Mouse (Mus musculus): ENCODE measurements around the gene Lingo1. TPM values are rescaled to one million over a fixed set of nuclear protein-coding genes. Genes with fewer than 3 reads are reported as not detected.

Lingo1 gene
- polyA plus RNA-seq, 1 experiment from 2014 or later = 2.3 TPM

- WGBS = 27% methylated on average over 13 of the region's 13 CpGs
- Histone ChIP-seq H3K4me3 (peak overlapping the region; percentile 79), H3K36me3 (no peaks in the 10 kb centered on the region), H3K4me1 (peaks cover 60% of the 10 kb centered on the region), H3K9me3 (no peaks in the 10 kb centered on the region), H3K27me3 (ENCODE audit: insufficient read depth, poor library complexity, severe bottlenecking) (peaks cover 82% of the 10 kb centered on the region), H3K27ac (no peak overlapping the region)
- no peak for DNase-seq (ENCODE audit: low spot score)
Measured at GRCm38 (mm10) chr9:56633449-56634225, 162.6 kb downstream of the Lingo1 start.

GRCm38 (mm10) chr9:56630945-56631344 is 165.3 kb downstream of the Lingo1 start:
- H3K27me3 ChIP-seq (ENCODE audit: insufficient read depth, poor library complexity, severe bottlenecking) = peaks cover 81% of the 10 kb centered on the region
- no peaks in the 10 kb centered on the region for H3K9me3 ChIP-seq
- peaks cover 54% of the 10 kb centered on the region for H3K4me1 ChIP-seq
- H3K27ac ChIP-seq = no peak overlapping the region
- 68% methylated on average over 4 of the region's 4 CpGs for WGBS
- no peaks in the 10 kb centered on the region for H3K36me3 ChIP-seq
- no peak overlapping the region for H3K4me3 ChIP-seq
- DNase-seq (ENCODE audit: low spot score) = no peak

GRCm38 (mm10) chr9:56629674-56630397 is 166.4 kb downstream of the Lingo1 start:
- peak overlapping the region; percentile 13; the same call in 1 of the 2 replicates for H3K27ac ChIP-seq
- no peaks in the 10 kb centered on the region for H3K9me3 ChIP-seq
- no peaks in the 10 kb centered on the region for H3K36me3 ChIP-seq
- peak; percentile 83 for DNase-seq (ENCODE audit: low spot score)
- 67% methylated on average over 5 of the region's 5 CpGs for WGBS
- no peak overlapping the region for H3K4me3 ChIP-seq
- H3K27me3 ChIP-seq (ENCODE audit: insufficient read depth, poor library complexity, severe bottlenecking) = peaks cover 80% of the 10 kb centered on the region
- H3K4me1 ChIP-seq = peaks cover 52% of the 10 kb centered on the region

- no peak overlapping the region for H3K4me3 ChIP-seq
- WGBS = 55% methylated on average over 4 of the region's 4 CpGs
- no peak for DNase-seq (ENCODE audit: low spot score)
- no peak overlapping the region for H3K27ac ChIP-seq
- H3K27me3 ChIP-seq (ENCODE audit: insufficient read depth, poor library complexity, severe bottlenecking) = peaks cover 80% of the 10 kb centered on the region
- H3K4me1 ChIP-seq = peaks cover 41% of the 10 kb centered on the region
- no peaks in the 10 kb centered on the region for H3K9me3 ChIP-seq
- H3K36me3 ChIP-seq = no peaks in the 10 kb centered on the region
Measured at GRCm38 (mm10) chr9:56627295-56627694, 169.0 kb downstream of the Lingo1 start.

GRCm38 (mm10) chr9:56624923-56625322 is 171.3 kb downstream of the Lingo1 start:
- no peak for DNase-seq (ENCODE audit: low spot score)
- peaks cover 86% of the 10 kb centered on the region for H3K27me3 ChIP-seq (ENCODE audit: insufficient read depth, poor library complexity, severe bottlenecking)
- H3K36me3 ChIP-seq = no peaks in the 10 kb centered on the region
- 46% methylated on average over 2 of the region's 2 CpGs for whole genome bisulfite sequencing
- H3K4me1 ChIP-seq = peaks cover 41% of the 10 kb centered on the region
- no peak overlapping the region for H3K27ac ChIP-seq
- H3K9me3 ChIP-seq = no peaks in the 10 kb centered on the region
- no peak overlapping the region for H3K4me3 ChIP-seq

- no peak for DNase-seq (ENCODE audit: low spot score)
- 82% methylated on average over 11 of the region's 11 CpGs for WGBS
- no peaks in the 10 kb centered on the region for H3K9me3 ChIP-seq
- no peaks in the 10 kb centered on the region for H3K36me3 ChIP-seq
- H3K4me1 ChIP-seq = peaks cover 34% of the 10 kb centered on the region
- H3K27ac ChIP-seq = no peak overlapping the region
- peaks cover 99% of the 10 kb centered on the region for H3K27me3 ChIP-seq (ENCODE audit: insufficient read depth, poor library complexity, severe bottlenecking)
- no peak overlapping the region for H3K4me3 ChIP-seq
Measured at GRCm38 (mm10) chr9:56623361-56623760, 172.9 kb downstream of the Lingo1 start.

- Histone ChIP-seq H3K27ac (no peak overlapping the region), H3K36me3 (no peaks in the 10 kb centered on the region), H3K9me3 (no peaks in the 10 kb centered on the region), H3K4me3 (no peak overlapping the region), H3K4me1 (peaks cover 34% of the 10 kb centered on the region), H3K27me3 (ENCODE audit: insufficient read depth, poor library complexity, severe bottlenecking) (peaks cover 99% of the 10 kb centered on the region)
- 73% methylated on average over 7 of the region's 7 CpGs for WGBS
- DNase-seq (ENCODE audit: low spot score) = no peak
Measured at GRCm38 (mm10) chr9:56622761-56623160, 173.5 kb downstream of the Lingo1 start.

- H3K4me3 ChIP-seq = peak overlapping the region; percentile 42
- H3K4me1 ChIP-seq = peaks cover 30% of the 10 kb centered on the region
- no peaks in the 10 kb centered on the region for H3K9me3 ChIP-seq
- DNase-seq (ENCODE audit: low spot score) = no peak
- 9% methylated on average over 42 of the region's 42 CpGs for WGBS
- no peak overlapping the region for H3K27ac ChIP-seq
- H3K27me3 ChIP-seq (ENCODE audit: insufficient read depth, poor library complexity, severe bottlenecking) = peaks cover 98% of the 10 kb centered on the region
- H3K36me3 ChIP-seq = no peaks in the 10 kb centered on the region
Measured at GRCm38 (mm10) chr9:56620512-56621371, 175.5 kb downstream of the Lingo1 start.

- Histone ChIP-seq H3K4me1 (peaks cover 21% of the 10 kb centered on the region; the same call in 1 of the 2 replicates), H3K36me3 (no peaks in the 10 kb centered on the region), H3K27ac (no peak overlapping the region), H3K27me3 (ENCODE audit: insufficient read depth, poor library complexity, severe bottlenecking) (peaks cover 91% of the 10 kb centered on the region), H3K4me3 (no peak overlapping the region), H3K9me3 (no peaks in the 10 kb centered on the region)
- no peak for DNase-seq (ENCODE audit: low spot score)
- WGBS = 50% methylated on average over 23 of the region's 23 CpGs
Measured at GRCm38 (mm10) chr9:56619715-56620114, 176.6 kb downstream of the Lingo1 start.

- no peak for DNase-seq (ENCODE audit: low spot score)
- no peak overlapping the region for H3K27ac ChIP-seq
- H3K4me1 ChIP-seq = peaks cover 29% of the 10 kb centered on the region
- H3K4me3 ChIP-seq = no peak overlapping the region
- WGBS = 83% methylated on average over 4 of the region's 4 CpGs
- H3K9me3 ChIP-seq = no peaks in the 10 kb centered on the region
- H3K27me3 ChIP-seq (ENCODE audit: insufficient read depth, poor library complexity, severe bottlenecking) = peaks cover 80% of the 10 kb centered on the region
- H3K36me3 ChIP-seq = no peaks in the 10 kb centered on the region
Measured at GRCm38 (mm10) chr9:56618660-56619059, 177.6 kb downstream of the Lingo1 start.

GRCm38 (mm10) chr9:56616061-56616460 is 180.2 kb downstream of the Lingo1 start:
- H3K4me1 ChIP-seq = peaks cover 39% of the 10 kb centered on the region
- no peak for DNase-seq (ENCODE audit: low spot score)
- no peaks in the 10 kb centered on the region for H3K9me3 ChIP-seq
- no peak overlapping the region for H3K4me3 ChIP-seq
- no peaks in the 10 kb centered on the region for H3K36me3 ChIP-seq
- no peak overlapping the region for H3K27ac ChIP-seq
- 77% methylated on average over 3 of the region's 3 CpGs for WGBS
- H3K27me3 ChIP-seq (ENCODE audit: insufficient read depth, poor library complexity, severe bottlenecking) = peaks cover 67% of the 10 kb centered on the region

- H3K9me3 ChIP-seq = no peaks in the 10 kb centered on the region
- WGBS = 41% methylated on average over 12 of the region's 12 CpGs
- no peak overlapping the region for H3K4me3 ChIP-seq
- no peaks in the 10 kb centered on the region for H3K36me3 ChIP-seq
- H3K4me1 ChIP-seq = peaks cover 45% of the 10 kb centered on the region
- H3K27me3 ChIP-seq (ENCODE audit: insufficient read depth, poor library complexity, severe bottlenecking) = peaks cover 63% of the 10 kb centered on the region
- peak overlapping the region; percentile 67 for H3K27ac ChIP-seq
- DNase-seq (ENCODE audit: low spot score) = no peak
Measured at GRCm38 (mm10) chr9:56612798-56613183, 183.5 kb downstream of the Lingo1 start.
